Mouse (Mus musculus) spleen, adult 2 months (tissue): Measurements from ENCODE around the gene Gm7697.
"Not testable (repeated sequence)": the region's sequence is repeated elsewhere in the genome, so short reads cannot be mapped to it uniquely, and the experiment has no call there.

ENCODE experiments used
- CTCF ChIP-seq: fragments of 200-500 bp; IDR thresholded peaks from 2 replicates; pipeline ENCODE4 v1.5.1; 2011; ENCODE audit warnings: mild to moderate bottlenecking, inconsistent platforms; ENCODE audit not compliant: insufficient read depth, insufficient read length, insufficient replicate concordance; ENCODE audit errors: extremely low read depth
- POLR2A ChIP-seq: fragments of 200-500 bp; IDR thresholded peaks from 2 replicates; pipeline ENCODE4 v1.6.1; 2011; ENCODE audit warnings: low read depth, low read length, inconsistent platforms

DNA sequence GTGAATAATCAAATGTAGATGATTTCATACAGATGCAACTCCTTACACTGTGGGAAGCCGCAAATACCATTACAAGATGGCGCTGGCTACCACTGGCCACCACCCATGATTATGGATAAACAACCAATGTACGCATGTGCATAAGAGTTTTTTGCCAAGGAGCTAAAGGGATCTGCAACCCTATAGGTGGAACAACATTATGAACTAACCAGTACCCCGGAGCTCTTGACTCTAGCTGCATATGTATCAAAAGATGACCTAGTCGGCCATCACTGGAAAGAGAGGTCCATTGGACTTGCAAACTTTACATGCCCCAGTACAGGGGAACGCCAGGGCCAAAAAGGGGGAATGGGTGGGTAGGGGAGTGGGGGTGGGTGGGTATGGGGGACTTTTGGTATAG is 21.2 kb upstream of the Gm7697 start:
- not testable (repeated sequence) for TF ChIP-seq POLR2A, CTCF
